Mouse (Mus musculus): ENCODE results near the gene Ajm1. TPM values are rescaled to one million over a fixed set of nuclear protein-coding genes. Genes with fewer than 3 reads are reported as not detected.

Gene Ajm1
- polyA plus RNA-seq, 1 experiment from 2014 or later, result 0.16 TPM

GRCm38 (mm10) chr2:25602526-25602925 lies 21.0 kb upstream of the Ajm1 start:
- WGBS, result 92% methylated on average over 5 of the region's 5 CpGs
- H3K9me3 ChIP-seq, result no peaks in the 10 kb centered on the region
- peaks cover 76% of the 10 kb centered on the region for H3K36me3 ChIP-seq (replicated peaks)

GRCm38 (mm10) chr2:25600037-25600436 lies 18.5 kb upstream of the Ajm1 start:
- Histone ChIP-seq H3K27ac (replicated peaks) (no peak overlapping the region), H3K4me1 (no peaks in the 10 kb centered on the region), H3K4me3 (no peak overlapping the region), H3K9me3 (no peaks in the 10 kb centered on the region), H3K27me3 (replicated peaks; ENCODE audit: low read depth, poor library complexity, severe bottlenecking) (no peaks in the 10 kb centered on the region), H3K36me3 (replicated peaks) (peaks cover 96% of the 10 kb centered on the region)
- 87% methylated on average over 2 of the region's 2 CpGs for WGBS
- DNase-seq (ENCODE audit: low spot score), result no peak

More at GRCm38 (mm10) chr2:25602526-25602925, 21.0 kb upstream of the Ajm1 start:
- Histone ChIP-seq H3K4me1 (peaks cover 12% of the 10 kb centered on the region), H3K4me3 (no peak overlapping the region), H3K27ac (replicated peaks) (no peak overlapping the region), H3K27me3 (replicated peaks; ENCODE audit: low read depth, poor library complexity, severe bottlenecking) (no peaks in the 10 kb centered on the region)
- no peak for DNase-seq (ENCODE audit: low spot score)

- H3K27ac ChIP-seq (replicated peaks), result no peak overlapping the region
- peaks cover 99% of the 10 kb centered on the region for H3K36me3 ChIP-seq (replicated peaks)
- no peak overlapping the region for H3K4me3 ChIP-seq
- no peaks in the 10 kb centered on the region for H3K27me3 ChIP-seq (replicated peaks; ENCODE audit: low read depth, poor library complexity, severe bottlenecking)
- 88% methylated on average over 1 of the region's 1 CpGs for WGBS
- no peak for DNase-seq (ENCODE audit: low spot score)
- H3K4me1 ChIP-seq, result no peaks in the 10 kb centered on the region
- no peaks in the 10 kb centered on the region for H3K9me3 ChIP-seq
Observed at GRCm38 (mm10) chr2:25598749-25599148, 17.2 kb upstream of the Ajm1 start.

- Histone ChIP-seq H3K27me3 (replicated peaks; ENCODE audit: low read depth, poor library complexity, severe bottlenecking) (no peaks in the 10 kb centered on the region), H3K36me3 (replicated peaks) (peaks cover 99% of the 10 kb centered on the region), H3K27ac (replicated peaks) (no peak overlapping the region), H3K4me3 (no peak overlapping the region), H3K9me3 (no peaks in the 10 kb centered on the region), H3K4me1 (no peaks in the 10 kb centered on the region)
- WGBS, result 94% methylated on average over 5 of the region's 5 CpGs
- DNase-seq (ENCODE audit: low spot score), result no peak
Observed at GRCm38 (mm10) chr2:25596765-25597510, 15.4 kb upstream of the Ajm1 start.

- Histone ChIP-seq H3K36me3 (replicated peaks) (peaks cover 99% of the 10 kb centered on the region), H3K27ac (replicated peaks) (no peak overlapping the region), H3K9me3 (no peaks in the 10 kb centered on the region), H3K27me3 (replicated peaks; ENCODE audit: low read depth, poor library complexity, severe bottlenecking) (no peaks in the 10 kb centered on the region), H3K4me1 (no peaks in the 10 kb centered on the region), H3K4me3 (no peak overlapping the region)
- 84% methylated on average over 2 of the region's 2 CpGs for WGBS
- DNase-seq (ENCODE audit: low spot score), result no peak
Observed at GRCm38 (mm10) chr2:25591863-25592262, 10.3 kb upstream of the Ajm1 start.

- H3K36me3 ChIP-seq (replicated peaks), result peaks cover 100% of the 10 kb centered on the region
Observed at GRCm38 (mm10) chr2:25588227-25588907, 6.8 kb upstream of the Ajm1 start.

GRCm38 (mm10) chr2:25587290-25587689 lies 5.7 kb upstream of the Ajm1 start:
- 95% methylated on average over 8 of the region's 8 CpGs for WGBS
- H3K4me3 ChIP-seq, result no peak overlapping the region
- no peak for DNase-seq (ENCODE audit: low spot score)
- peaks cover 9% of the 10 kb centered on the region for H3K4me1 ChIP-seq
- H3K9me3 ChIP-seq, result no peaks in the 10 kb centered on the region
- H3K27ac ChIP-seq (replicated peaks), result no peak overlapping the region
- H3K27me3 ChIP-seq (replicated peaks; ENCODE audit: low read depth, poor library complexity, severe bottlenecking), result no peaks in the 10 kb centered on the region
- H3K36me3 ChIP-seq (replicated peaks), result peaks cover 96% of the 10 kb centered on the region

More at GRCm38 (mm10) chr2:25588227-25588907, 6.8 kb upstream of the Ajm1 start:
- H3K9me3 ChIP-seq, result no peaks in the 10 kb centered on the region
- H3K27me3 ChIP-seq (replicated peaks; ENCODE audit: low read depth, poor library complexity, severe bottlenecking), result no peaks in the 10 kb centered on the region
- H3K4me3 ChIP-seq, result no peak overlapping the region
- H3K4me1 ChIP-seq, result no peaks in the 10 kb centered on the region
- WGBS, result 93% methylated on average over 8 of the region's 8 CpGs
- DNase-seq (ENCODE audit: low spot score), result no peak
- no peak overlapping the region for H3K27ac ChIP-seq (replicated peaks)

GRCm38 (mm10) chr2:25585601-25586000 lies 4.0 kb upstream of the Ajm1 start:
- Histone ChIP-seq H3K27ac (replicated peaks) (no peak overlapping the region), H3K27me3 (replicated peaks; ENCODE audit: low read depth, poor library complexity, severe bottlenecking) (peaks cover 8% of the 10 kb centered on the region), H3K4me3 (no peak overlapping the region), H3K9me3 (no peaks in the 10 kb centered on the region), H3K4me1 (peaks cover 22% of the 10 kb centered on the region), H3K36me3 (replicated peaks) (peaks cover 79% of the 10 kb centered on the region)
- 88% methylated on average over 3 of the region's 3 CpGs for WGBS
- DNase-seq (ENCODE audit: low spot score), result no peak

GRCm38 (mm10) chr2:25584856-25585255 lies 3.3 kb upstream of the Ajm1 start:
- Histone ChIP-seq H3K9me3 (no peaks in the 10 kb centered on the region), H3K4me1 (peaks cover 23% of the 10 kb centered on the region), H3K27ac (replicated peaks) (no peak overlapping the region), H3K4me3 (no peak overlapping the region), H3K27me3 (replicated peaks; ENCODE audit: low read depth, poor library complexity, severe bottlenecking) (peaks cover 16% of the 10 kb centered on the region), H3K36me3 (replicated peaks) (peaks cover 72% of the 10 kb centered on the region)
- 81% methylated on average over 4 of the region's 4 CpGs for WGBS
- no peak for DNase-seq (ENCODE audit: low spot score)

GRCm38 (mm10) chr2:25584152-25584551 lies 2.6 kb upstream of the Ajm1 start:
- peaks cover 65% of the 10 kb centered on the region for H3K36me3 ChIP-seq (replicated peaks)

GRCm38 (mm10) chr2:25583571-25583970 lies 2.0 kb upstream of the Ajm1 start:
- Histone ChIP-seq H3K36me3 (replicated peaks) (peaks cover 59% of the 10 kb centered on the region), H3K4me3 (no peak overlapping the region), H3K9me3 (no peaks in the 10 kb centered on the region), H3K27me3 (replicated peaks; ENCODE audit: low read depth, poor library complexity, severe bottlenecking) (peaks cover 29% of the 10 kb centered on the region), H3K4me1 (peaks cover 36% of the 10 kb centered on the region), H3K27ac (replicated peaks) (no peak overlapping the region)
- DNase-seq (ENCODE audit: low spot score), result no peak
- WGBS, result 60% methylated on average over 4 of the region's 4 CpGs

More at GRCm38 (mm10) chr2:25584152-25584551, 2.6 kb upstream of the Ajm1 start:
- Histone ChIP-seq H3K4me1 (peaks cover 30% of the 10 kb centered on the region), H3K27ac (replicated peaks) (no peak overlapping the region), H3K9me3 (no peaks in the 10 kb centered on the region), H3K4me3 (no peak overlapping the region), H3K27me3 (replicated peaks; ENCODE audit: low read depth, poor library complexity, severe bottlenecking) (peaks cover 23% of the 10 kb centered on the region)
- no peak for DNase-seq (ENCODE audit: low spot score)
- WGBS, result 94% methylated on average over 3 of the region's 3 CpGs

GRCm38 (mm10) chr2:25583120-25583481 lies 1.5 kb upstream of the Ajm1 start:
- H3K27ac ChIP-seq (replicated peaks), result no peak overlapping the region
- peaks cover 41% of the 10 kb centered on the region for H3K4me1 ChIP-seq
- DNase-seq (ENCODE audit: low spot score), result no peak
- H3K36me3 ChIP-seq (replicated peaks), result peaks cover 54% of the 10 kb centered on the region
- H3K4me3 ChIP-seq, result no peak overlapping the region
- H3K27me3 ChIP-seq (replicated peaks; ENCODE audit: low read depth, poor library complexity, severe bottlenecking), result peaks cover 33% of the 10 kb centered on the region
- WGBS, result 87% methylated on average over 6 of the region's 6 CpGs
- H3K9me3 ChIP-seq, result no peaks in the 10 kb centered on the region
